In the genomic region with DNA sequence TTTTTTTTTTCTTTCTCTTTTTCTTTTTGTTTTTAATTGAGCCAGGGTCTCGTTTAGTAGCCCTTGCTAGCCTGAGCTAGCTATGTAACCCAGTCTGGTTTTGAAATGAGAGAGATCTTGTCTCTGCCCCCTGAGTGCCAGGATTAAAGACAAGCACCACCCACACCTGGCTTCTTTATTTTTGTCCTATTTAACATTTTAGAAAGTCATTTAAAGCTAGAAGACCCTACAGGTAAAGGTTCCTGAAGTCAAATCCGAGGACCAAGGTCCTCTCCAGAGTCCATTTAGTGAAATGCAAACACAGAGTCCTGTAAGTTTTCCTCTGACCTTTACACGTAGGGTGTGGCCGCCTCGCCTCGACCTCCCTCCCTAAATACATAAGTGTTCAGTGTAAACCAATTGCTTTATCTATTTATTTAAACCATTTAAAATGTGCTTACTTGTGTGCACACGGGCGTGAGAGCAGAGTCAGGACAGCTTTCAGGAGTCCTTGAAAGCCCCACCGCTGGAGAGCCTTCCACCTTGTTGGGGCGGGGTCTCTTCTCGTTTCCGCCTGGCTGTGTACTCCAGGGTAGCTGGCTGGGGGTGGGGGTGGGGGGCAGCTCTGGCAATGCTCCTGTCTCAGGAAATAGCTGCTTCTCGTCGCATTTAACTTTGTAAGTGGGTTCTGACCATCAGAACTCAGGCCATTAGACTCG, we compare ENCODE assay signal across 9 mouse cellular contexts. TPM values are rescaled to one million over a fixed set of nuclear protein-coding genes. Genes with fewer than 3 reads are reported as not detected.
DNase-seq lines count a peak whose midpoint lies in the region; ATAC-seq and TF ChIP-seq lines count a peak whose summit lies in the region.
"Had no signal": no experiment of that assay in that cellular context is flagged by ENCODE, and none has a peak within 500 bp of the region (broad histone marks: within the 10 kb centered on the region; RNA-seq: fewer than 3 reads in every experiment).

No protein-coding gene starts in this region.

- intact Hi-C loops in left cerebral cortex, postnatal 36 days (cut with DNase I): no loop called here

- no peaks in the 10 kb centered on the region for H3K36me3 ChIP-seq in testis, adult 2 months (ENCODE audit: control insufficient read depth, insufficient read depth, low read length)
- no peaks in the 10 kb centered on the region for H3K36me3 ChIP-seq in heart, postnatal 0 days (replicated peaks; ENCODE audit: control insufficient read depth, insufficient read depth, low read length)
- H3K36me3 ChIP-seq in liver, postnatal 0 days (replicated peaks; ENCODE audit: insufficient read depth, low read length): no peaks in the 10 kb centered on the region

- no peak for TF ChIP-seq CTCF in testis, adult 2 months (IDR thresholded peaks at IDR 0.05; ENCODE audit: control insufficient read depth, insufficient read depth, insufficient replicate concordance, low read depth, low read length)
- no peak for TF ChIP-seq CTCF in heart, postnatal 0 days (IDR thresholded peaks at IDR 0.05; ENCODE audit: low read depth)
- no peak for TF ChIP-seq CTCF in liver, postnatal 0 days (IDR thresholded peaks at IDR 0.05; ENCODE audit: low read depth)

- peak overlapping the region; percentile 85 for H3K4me3 ChIP-seq in testis, adult 2 months (ENCODE audit: control insufficient read depth, low read depth, low read length)
- H3K4me3 ChIP-seq in heart, postnatal 0 days (ENCODE audit: low read depth, low read length): peak overlapping the region; percentile 45
- H3K4me3 ChIP-seq in liver, postnatal 0 days (ENCODE audit: low read depth, low read length): peak overlapping the region; percentile 40

- peaks cover 12% of the 10 kb centered on the region for H3K4me1 ChIP-seq in testis, adult 2 months (ENCODE audit: control insufficient read depth, insufficient read depth, low read length)
- H3K4me1 ChIP-seq in heart, postnatal 0 days (ENCODE audit: control insufficient read depth, insufficient read depth): peaks cover 25% of the 10 kb centered on the region
- H3K4me1 ChIP-seq in liver, postnatal 0 days (ENCODE audit: insufficient read depth): peaks cover 21% of the 10 kb centered on the region

- ATAC-seq in heart, postnatal 0 days (ENCODE audit: insufficient read depth, low read depth): no peak
- no peak for ATAC-seq in liver, postnatal 0 days

- no peak for TF ChIP-seq POLR2A in testis, adult 2 months (IDR thresholded peaks at IDR 0.05; ENCODE audit: control insufficient read depth, low read depth, low read length)

- H3K9ac ChIP-seq in heart, postnatal 0 days (replicated peaks; ENCODE audit: low read depth, low read length): peak overlapping the region; percentile 54
- H3K9ac ChIP-seq in liver, postnatal 0 days (replicated peaks): peak overlapping the region; percentile 44

- peaks cover 3% of the 10 kb centered on the region; the same call in 1 of the 2 replicates for H3K27me3 ChIP-seq in testis, adult 2 months (ENCODE audit: control insufficient read depth, insufficient read depth, low read length)
- no peaks in the 10 kb centered on the region for H3K27me3 ChIP-seq in heart, postnatal 0 days (ENCODE audit: control insufficient read depth, insufficient read depth, low read length)
- H3K27me3 ChIP-seq in liver, postnatal 0 days (ENCODE audit: insufficient read depth, low read length): no peaks in the 10 kb centered on the region

- no peak for TF ChIP-seq EP300 in heart, postnatal 0 days (IDR thresholded peaks at IDR 0.05; ENCODE audit: low read depth)
- no peak for TF ChIP-seq EP300 in liver, postnatal 0 days (IDR thresholded peaks at IDR 0.05; ENCODE audit: low read depth)

- H3K27ac ChIP-seq in testis, adult 2 months (ENCODE audit: control insufficient read depth, insufficient read depth, low read depth, low read length): peak overlapping the region; percentile 57
- peak overlapping the region; percentile 50 for H3K27ac ChIP-seq in heart, postnatal 0 days (ENCODE audit: low read depth)
- peak overlapping the region; percentile 46 for H3K27ac ChIP-seq in liver, postnatal 0 days (ENCODE audit: low read depth)

- 7% methylated on average over 15 of the region's 15 CpGs for WGBS in heart, postnatal 0 days
- 5% methylated on average over 15 of the region's 15 CpGs for WGBS in liver, postnatal 0 days (ENCODE audit: insufficient replicate concordance)

- no peaks in the 10 kb centered on the region for H3K9me3 ChIP-seq in heart, postnatal 0 days (replicated peaks; ENCODE audit: control insufficient read depth, low read length)
- H3K9me3 ChIP-seq in liver, postnatal 0 days (ENCODE audit: low read length): no peaks in the 10 kb centered on the region

- no peak for DNase-seq in testis, postnatal 14 days (ENCODE audit: low spot score)
- no peak for DNase-seq in heart, postnatal 0 days (ENCODE audit: low spot score)
- no peak for DNase-seq in liver, postnatal 0 days
- peak; percentile 77 for DNase-seq in yolk sac, embryonic 10.5 days (ENCODE audit: low spot score)
- no peak for DNase-seq in ovary, postnatal 14 days (ENCODE audit: low spot score)
- no peak for DNase-seq in left cerebral cortex, postnatal 36 days (ENCODE audit: low spot score in 2 of 2)
- DNase-seq in cerebellum, postnatal 10 days: no peak

- H3K4me2 ChIP-seq in heart, postnatal 0 days (ENCODE audit: low read depth, low read length): peak overlapping the region; percentile 63
- peak overlapping the region; percentile 72 for H3K4me2 ChIP-seq in liver, postnatal 0 days (ENCODE audit: low read depth, low read length)

RNA-seq across cellular contexts. Expression of a gene that starts 4.8 kb away (rescaled TPM):
- polyA plus RNA-seq in testis, adult 2 months (2012; rRNA removed): 75.5 and 108 TPM in 2 replicates
- total RNA-seq in heart, postnatal 0 days (2014; rRNA removed; ENCODE audit: low replicate concordance): 229 and 270 TPM in 2 replicates
- 97.3 and 106 TPM in 2 replicates for polyA plus RNA-seq in heart, postnatal 0 days (2015; fragmentation: Nextera tagmentation; extraction: Ambion mirVana)
- polyA plus RNA-seq in liver, postnatal 0 days (2015; fragmentation: Nextera tagmentation; extraction: Ambion mirVana): 49.1 and 52.5 TPM in 2 replicates
- 100 to 1,000 TPM; 863 to 878 TPM for total RNA-seq in left cerebral cortex, postnatal 36 days (2021)

RNA-seq across cellular contexts. Expression of a gene that starts 25.0 kb away (rescaled TPM):
- 5.2 and 8.4 TPM in 2 replicates for polyA plus RNA-seq in testis, adult 2 months (2012; rRNA removed)
- total RNA-seq in heart, postnatal 0 days (2014; rRNA removed; ENCODE audit: low replicate concordance): 16.8 and 27.9 TPM in 2 replicates
- 38.1 and 40.6 TPM in 2 replicates for polyA plus RNA-seq in heart, postnatal 0 days (2015; fragmentation: Nextera tagmentation; extraction: Ambion mirVana)
- 54.3 and 59.4 TPM in 2 replicates for polyA plus RNA-seq in liver, postnatal 0 days (2015; fragmentation: Nextera tagmentation; extraction: Ambion mirVana)
- 1 to 10 TPM; 6.8 to 7.3 TPM for total RNA-seq in left cerebral cortex, postnatal 36 days (2021)

RNA-seq across cellular contexts. Expression of a gene that starts 43.8 kb away (rescaled TPM):
- polyA plus RNA-seq in testis, adult 2 months (2012; rRNA removed): 14.2 and 16.1 TPM in 2 replicates
- total RNA-seq in heart, postnatal 0 days (2014; rRNA removed; ENCODE audit: low replicate concordance): 0.73 TPM in 1 of 2 replicates, not detected in the other
- 0.20 and 1.0 TPM in 2 replicates for polyA plus RNA-seq in heart, postnatal 0 days (2015; fragmentation: Nextera tagmentation; extraction: Ambion mirVana)
- polyA plus RNA-seq in liver, postnatal 0 days (2015; fragmentation: Nextera tagmentation; extraction: Ambion mirVana): not detected in 2 replicates
- not detected for total RNA-seq in left cerebral cortex, postnatal 36 days (2021)
- total RNA-seq: common myeloid progenitor, adult 5-6 weeks had no signal

RNA-seq across cellular contexts. Expression of a gene that starts 44.8 kb away (rescaled TPM):
- 0.10 TPM in 1 of 2 replicates, not detected in the other for polyA plus RNA-seq in testis, adult 2 months (2012; rRNA removed)
- total RNA-seq in heart, postnatal 0 days (2014; rRNA removed; ENCODE audit: low replicate concordance): 0.46 and 1.3 TPM in 2 replicates
- polyA plus RNA-seq in heart, postnatal 0 days (2015; fragmentation: Nextera tagmentation; extraction: Ambion mirVana): 0.18 and 0.26 TPM in 2 replicates
- polyA plus RNA-seq in liver, postnatal 0 days (2015; fragmentation: Nextera tagmentation; extraction: Ambion mirVana): 5,182 and 5,316 TPM in 2 replicates
- not detected for total RNA-seq in left cerebral cortex, postnatal 36 days (2021)
- total RNA-seq: common myeloid progenitor, adult 5-6 weeks had no signal
